Mouse (Mus musculus) spleen, embryonic (tissue): ENCODE results near the gene Gm20807.
"Not testable (repeated sequence)": the region's sequence is repeated elsewhere in the genome, so short reads cannot be mapped to it uniquely, and the experiment has no call there.

Experiments
- CTCF ChIA-PET: fragments of 350-600 bp; sonication (Branson Sonifier 250); formaldehyde crosslinking; loops from one replicate; lab custom pipeline; 2022; lab: Charles Lee

Gm20807 gene

DNA sequence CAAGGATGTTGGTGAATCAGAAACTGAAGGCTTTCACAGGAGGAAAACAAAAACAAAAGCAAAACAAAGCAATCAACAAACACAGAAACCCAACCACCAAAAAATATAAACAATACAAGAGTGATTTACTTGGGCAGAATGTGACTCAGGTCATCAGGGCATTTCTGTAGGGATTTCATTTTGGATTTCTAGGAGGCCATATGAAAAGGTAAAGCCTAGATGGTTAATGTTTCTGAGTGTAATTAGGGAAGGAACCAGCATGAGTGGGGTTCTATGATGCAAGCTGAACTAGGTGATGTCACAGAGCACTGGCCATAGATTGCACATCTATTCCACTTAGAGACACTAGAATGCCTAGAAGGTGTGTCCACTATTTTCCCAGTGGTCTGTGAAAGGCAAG is at the start of gene Gm20807:
Gm20807 (plus strand) TSS at position 301 of the 400 bp plus-strand sequence.
- CTCF ChIA-PET, result not testable (repeated sequence)
